Mouse (Mus musculus) 3T3-L1 (cell line): Measurements from ENCODE around the gene Lalba.
"Not testable (repeated sequence)": the region's sequence is repeated elsewhere in the genome, so short reads cannot be mapped to it uniquely, and the experiment has no call there.

Source experiments
- DNase-seq: peaks from one replicate; pipeline ENCODE4 v3.0.0-alpha.2; 2015; ENCODE audit warnings: low read depth, low spot score

Gene Lalba

DNA sequence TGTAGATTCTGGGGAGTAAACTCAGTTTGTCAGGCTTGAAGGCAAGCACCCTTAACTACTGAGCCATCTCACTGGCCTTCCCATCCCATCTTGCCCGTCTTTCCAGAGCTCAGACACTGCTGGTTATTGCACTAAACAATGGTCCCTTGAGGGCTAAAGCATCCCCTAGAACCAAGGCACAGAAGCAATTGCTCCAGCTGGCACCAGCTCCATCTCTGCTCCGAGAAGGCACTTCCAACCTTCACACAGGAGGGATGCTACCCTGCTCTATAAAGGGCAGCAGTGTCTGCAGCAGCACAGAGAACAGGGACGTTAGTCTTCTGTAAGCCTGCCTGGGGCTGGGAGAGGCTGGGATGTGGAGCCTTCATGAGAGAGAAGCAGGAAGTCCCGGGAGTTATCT lies 9.6 kb upstream of the Lalba start, which contains the start of gene Olfr279:
TSS of gene Olfr279 (plus strand) at position 301 of the 400 bp plus-strand sequence.
- no peak for DNase-seq

DNA sequence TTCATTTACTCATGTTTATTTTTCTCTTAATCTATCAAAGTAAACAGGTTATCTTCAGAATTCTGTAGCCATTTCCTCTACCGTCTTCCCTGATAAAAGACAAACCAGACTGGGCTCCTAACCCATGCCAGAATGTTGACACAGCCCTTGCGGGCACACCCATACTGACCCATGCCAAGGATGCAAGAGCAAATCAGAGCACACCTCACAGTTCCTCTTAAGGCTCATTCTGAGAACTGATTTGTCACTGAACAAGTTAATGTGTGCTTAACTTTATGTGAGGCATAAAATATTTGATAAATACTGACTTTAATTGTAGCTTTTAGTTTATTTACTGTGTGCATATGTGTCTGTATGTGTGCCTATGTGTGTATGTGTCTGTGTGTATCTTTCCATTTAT lies 8.8 kb upstream of the Lalba start:
- no peak for DNase-seq

DNA sequence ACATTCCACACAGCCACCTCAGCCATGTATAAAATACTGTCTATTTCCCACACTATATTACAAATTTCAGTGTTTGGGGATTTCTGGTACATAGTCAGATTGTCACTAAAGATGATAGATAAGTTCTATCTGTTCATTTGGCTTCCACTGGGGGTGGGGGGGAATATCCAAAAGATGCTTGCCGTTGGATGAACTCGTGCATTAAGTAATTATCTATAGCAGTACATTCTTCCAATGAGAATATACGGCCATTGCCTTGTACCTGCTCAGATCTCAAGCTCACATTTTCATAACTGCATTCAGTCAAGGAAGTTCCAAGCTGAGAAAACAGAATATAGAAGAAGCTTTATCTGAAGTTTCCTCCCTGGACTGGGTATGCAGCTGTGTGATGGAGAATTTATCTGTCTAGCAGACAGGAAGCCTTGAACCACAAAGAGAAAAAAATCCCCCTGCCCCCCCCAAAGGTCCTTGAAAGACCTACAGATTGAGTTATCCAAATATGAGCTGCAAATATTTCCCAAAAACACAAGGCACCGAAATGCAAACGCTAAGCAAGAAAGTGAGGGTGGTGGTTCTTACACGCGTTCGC lies 4.0 kb upstream of the Lalba start:
- no peak for DNase-seq

DNA sequence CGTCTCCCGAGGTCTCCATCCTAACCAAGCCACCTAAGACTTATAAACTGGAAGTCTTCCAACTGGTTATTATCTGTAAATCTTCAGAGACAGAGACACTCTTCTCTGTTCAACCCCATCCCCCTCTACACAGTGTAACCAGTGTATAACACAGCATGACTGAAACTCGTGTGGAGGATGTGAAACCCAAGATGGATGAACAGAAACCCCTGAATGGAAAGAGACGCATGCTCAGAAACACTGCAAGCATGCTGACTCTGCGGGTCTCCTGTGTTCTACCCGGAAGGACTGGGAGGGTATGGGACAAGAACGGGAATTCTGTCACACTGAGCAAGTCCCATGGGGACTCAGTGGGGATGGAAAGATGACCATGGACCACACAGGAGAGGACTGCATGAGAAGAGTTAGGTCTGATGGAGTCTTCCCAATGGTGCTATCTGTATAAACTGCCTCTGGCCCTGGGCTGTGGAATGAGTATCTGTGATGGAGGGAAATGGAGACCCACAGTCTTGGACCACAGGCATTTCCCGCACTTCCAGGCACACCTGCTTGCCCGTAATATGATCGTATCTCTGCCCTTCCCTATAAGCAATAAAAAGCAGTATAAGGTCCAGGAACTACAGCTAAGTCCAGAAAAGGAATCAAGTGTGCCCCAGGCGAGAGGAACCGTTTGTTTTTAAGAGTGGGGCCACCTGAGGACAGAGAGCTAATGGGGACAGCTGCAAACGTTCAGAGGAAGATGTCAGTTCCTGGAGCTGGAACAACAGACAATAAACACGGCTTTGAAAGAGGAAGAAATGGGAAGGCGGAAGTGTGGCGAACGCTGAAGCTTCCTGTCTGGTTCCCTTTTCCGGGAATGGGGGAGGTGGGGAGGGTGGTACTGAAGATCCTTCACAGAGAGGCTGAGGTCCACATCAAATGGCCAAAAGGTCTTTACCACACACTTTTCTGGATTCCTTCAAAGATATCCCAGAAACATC lies 1.7 kb upstream of the Lalba start:
- DNase-seq: no peak

DNA sequence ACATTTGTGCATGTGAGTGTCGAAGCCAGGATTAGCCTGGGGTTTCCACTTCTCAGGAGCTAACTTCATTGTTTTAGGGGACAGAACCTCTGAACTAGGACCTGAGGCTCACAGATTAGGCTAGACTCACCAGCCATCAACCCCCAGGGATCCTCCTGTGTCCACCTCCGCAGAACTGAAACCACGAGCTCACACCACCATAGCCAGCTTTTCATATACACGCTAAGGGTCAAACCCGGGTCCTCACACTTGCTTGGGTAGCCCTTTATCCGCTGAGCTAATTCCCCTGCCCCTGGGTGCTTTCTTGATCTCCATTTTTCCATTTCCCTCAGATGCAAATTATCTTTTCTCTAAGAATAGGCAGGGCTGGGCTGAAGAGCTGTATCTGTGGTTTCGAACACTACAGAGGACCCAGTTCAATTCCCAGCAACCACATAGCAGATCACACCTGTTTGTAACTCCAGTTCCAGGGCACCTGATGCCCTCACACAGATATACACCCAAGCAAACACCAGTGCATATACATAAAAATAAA lies 2.9 kb downstream of the Lalba start:
- no peak for DNase-seq

DNA sequence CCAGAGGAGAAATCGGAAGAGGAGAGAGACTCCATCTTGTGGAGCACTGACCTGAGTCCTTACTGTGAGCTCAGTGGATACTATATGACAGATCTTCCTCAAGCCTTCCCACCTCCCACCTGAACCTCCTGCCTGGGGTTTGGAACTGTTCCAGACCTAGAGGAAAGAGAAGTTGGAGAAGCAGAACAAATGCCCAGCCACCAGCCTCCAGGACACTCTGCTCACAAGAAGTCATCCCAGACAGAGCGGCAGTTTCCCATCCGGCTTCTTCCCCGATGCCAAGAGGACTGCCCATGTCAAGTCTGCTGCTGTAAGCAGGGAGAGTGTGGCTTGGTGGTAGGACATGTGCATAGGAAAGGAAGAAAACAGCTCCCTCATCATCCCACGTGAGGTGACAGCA lies 6.2 kb downstream of the Lalba start:
- DNase-seq: no peak

DNA sequence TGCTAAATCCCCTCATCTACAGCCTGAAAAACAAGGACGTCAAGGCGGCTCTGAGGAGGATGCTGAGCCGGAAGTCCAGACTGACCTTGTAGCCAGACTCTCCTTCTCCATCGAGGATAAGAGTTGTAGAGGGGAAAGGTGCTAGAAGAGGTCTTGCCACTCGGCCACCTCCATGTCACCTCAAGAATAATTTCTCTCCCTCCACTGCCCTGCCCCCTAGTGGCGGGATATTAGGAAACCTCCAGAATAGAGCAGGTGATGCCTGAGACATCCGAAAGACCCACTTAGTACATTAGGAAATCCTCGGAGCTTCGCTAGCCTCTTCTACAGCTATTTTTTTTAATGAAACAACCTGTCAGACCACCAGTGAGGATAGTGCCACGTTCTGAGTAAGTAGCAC lies 7.1 kb downstream of the Lalba start:
- peak; percentile 44 for DNase-seq

DNA sequence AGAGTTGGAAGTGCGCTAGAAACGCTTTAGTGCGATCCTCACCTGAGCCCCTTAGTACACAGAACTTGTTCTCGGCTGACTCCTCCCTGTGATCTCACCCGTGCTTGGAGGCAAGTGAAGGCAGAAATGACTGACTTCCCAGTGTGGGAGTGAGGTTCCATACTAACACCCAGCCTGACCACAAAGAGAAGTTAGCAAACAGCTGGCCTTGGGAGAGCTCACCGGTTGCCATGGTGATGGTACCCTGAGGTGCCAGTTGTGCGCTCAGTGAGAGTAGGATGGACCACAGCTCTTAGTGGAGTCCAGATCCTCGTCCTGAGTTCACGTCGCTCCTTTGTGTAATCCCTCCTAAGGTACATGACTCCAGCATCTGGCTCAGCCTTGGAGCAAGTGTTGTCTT lies 7.6 kb downstream of the Lalba start:
- DNase-seq: no peak

DNA sequence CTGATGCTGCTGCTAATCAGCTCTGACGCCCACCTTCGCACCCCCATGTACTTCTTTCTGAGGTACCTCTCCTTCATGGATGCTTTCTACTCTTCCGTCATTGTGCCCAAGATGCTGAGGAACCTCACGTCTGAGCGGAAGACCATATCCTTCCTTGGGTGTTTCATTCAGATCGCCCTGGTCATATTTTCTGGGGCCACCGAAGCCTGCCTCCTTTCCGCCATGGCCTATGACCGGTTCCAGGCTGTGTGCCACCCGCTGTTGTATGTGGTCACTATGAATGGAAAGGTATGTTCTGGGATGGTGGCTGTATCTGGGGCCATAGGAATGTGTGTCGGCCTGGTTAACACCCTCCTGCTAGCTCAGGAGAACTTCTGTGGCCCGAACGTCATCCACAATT lies 11.0 kb downstream of the Lalba start:
- DNase-seq: no peak

DNA sequence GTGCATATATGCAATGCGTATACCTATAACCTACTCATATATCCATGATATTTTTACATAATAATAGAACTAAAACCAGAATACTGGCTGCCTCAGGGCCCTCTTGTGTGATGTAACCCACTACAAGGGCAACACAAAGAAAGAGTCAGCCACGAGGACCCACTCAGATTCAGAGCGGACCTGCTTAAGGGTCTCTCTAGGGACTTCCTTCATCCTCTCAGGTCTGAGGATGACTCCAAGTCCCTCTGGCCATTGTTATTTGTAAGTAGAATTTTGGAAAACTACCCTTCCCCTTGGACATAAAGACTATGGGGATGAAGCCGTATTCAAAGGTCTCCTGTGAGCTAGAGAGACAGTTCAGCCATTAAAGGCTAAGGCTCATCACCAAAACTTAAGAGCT lies 12.9 kb downstream of the Lalba start, which contains the start of gene OR5BS1P:
TSS of gene OR5BS1P (plus strand) at position 301 of the 400 bp plus-strand sequence.
- no peak for DNase-seq

DNA sequence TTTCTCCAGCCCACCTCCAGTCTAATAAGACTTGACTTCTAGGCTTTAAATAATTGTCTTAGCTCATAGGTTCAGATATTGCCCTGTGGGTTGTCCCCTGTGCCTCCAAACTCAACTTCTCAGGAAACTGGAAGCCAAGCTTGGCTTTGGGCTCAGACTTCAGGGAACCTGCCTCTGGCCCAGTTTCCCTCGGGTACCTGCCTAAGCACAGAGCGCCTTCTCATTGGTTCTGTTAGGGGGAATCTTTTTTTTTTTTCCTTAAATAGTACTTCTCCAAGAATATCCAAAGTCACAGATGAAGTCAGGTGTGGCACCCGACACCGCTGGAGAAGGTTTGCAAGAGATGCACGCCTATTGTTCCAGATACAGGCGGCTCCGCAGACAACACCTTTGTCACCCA lies 30.2 kb downstream of the Lalba start, which contains the start of gene Olfr281:
TSS of gene Olfr281 (plus strand) at position 301 of the 400 bp plus-strand sequence.
- no peak for DNase-seq

DNA sequence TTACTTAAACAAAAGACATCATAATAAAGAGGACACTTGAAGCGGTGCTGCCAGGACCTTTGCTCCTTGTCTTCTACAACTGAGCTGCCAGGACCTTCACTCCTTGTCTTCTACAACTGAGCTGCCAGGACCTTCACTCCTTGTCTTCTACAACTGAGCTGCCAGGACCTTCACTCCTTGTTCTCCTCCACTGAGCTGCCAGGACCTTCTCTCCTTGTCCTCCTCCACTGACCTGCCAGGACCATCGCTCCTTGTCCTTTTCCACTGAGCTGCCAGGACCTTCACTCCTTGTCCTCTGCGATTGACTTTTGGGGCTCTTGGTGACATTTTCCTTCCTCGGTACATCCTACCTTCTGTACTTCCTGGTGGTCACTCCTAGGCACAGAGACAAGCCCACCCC lies 34.0 kb downstream of the Lalba start:
- DNase-seq: no peak

DNA sequence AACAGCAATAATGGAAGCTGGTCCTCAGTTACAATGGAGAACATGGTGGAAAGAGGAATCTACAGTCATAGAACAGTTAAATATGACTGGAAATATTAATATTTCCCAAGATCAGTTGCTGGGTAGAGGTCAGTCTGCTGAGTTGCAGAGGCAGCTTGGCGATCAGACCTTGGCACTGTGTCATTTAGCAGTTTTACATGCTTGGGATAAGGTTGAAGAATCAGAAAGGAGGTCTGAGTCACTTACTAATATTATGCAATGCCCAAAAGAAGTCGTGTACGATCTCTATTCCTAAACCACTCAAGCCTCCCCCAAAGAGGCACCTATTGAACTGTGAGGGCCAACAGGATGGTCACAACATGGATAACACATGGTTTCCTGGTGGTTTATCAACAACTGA lies 38.0 kb downstream of the Lalba start:
- DNase-seq: no peak

DNA sequence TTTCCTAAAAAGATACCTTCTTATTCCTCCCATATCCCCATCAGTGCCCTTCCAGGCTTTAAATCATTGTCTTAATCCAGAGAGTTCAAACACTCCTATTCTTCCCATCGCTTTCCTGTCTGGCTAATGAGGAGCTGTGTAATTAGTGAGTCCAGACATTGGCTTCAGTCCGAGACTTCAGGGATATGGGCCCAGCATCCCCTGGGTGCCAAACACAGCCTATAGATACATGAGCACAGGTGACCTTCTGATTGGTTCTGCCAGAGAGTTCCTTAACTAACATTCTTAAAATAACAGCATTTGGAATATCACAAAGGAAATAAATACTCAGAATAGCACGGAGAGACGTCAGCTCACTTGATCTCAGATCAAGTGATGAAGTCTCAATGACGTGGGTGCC lies 51.6 kb downstream of the Lalba start, which contains the start of gene Olfr282:
TSS of gene Olfr282 (plus strand) at position 301 of the 400 bp plus-strand sequence.
- not testable (repeated sequence) for DNase-seq
